Mouse (Mus musculus): ENCODE data around the gene 1700034J05Rik.

1700034J05Rik gene

DNA sequence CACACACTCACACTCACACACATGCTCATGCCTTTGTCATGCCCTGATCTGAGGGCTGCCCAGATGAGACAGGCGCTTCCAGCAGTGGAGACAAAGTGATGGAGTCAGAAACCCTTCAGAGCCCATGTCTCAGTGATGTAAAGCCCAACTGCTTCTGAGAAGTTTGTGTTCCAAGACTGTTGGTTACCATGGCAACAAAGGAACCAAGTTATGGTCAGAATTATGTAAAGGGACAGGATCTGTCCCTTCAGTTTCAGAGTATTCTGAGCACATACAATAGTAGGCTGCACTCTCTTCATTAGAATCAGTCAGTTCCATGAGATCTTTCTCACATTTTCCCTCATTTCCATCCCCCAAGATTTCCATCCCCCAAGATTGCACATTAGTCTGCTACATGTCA, at the start of gene 1700034J05Rik:
TSS of gene 1700034J05Rik (minus strand) at position 165 of the 400 bp plus-strand sequence.
- DNase-seq (ENCODE audit: low spot score in 2 of 2), result peak in 1 of 2 experiments; percentile 23

DNA sequence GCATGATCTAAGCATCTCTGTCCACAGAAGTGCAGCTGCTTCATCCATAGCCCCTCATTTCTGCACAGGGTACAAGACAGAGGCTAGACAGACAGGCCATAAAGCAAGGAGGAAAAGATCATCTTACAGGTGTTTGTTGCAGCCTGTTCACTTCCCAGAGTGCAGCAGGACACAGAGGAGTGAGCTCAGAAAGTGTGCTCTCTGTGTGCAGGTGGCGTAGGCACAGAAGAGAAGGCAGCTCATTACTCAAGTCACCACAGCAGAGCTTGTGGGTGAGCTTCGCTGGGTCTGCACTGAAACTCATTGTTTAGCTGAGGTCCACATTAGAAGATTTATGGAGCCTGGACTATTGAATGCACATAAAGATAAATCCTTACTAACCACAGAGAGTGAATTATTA, 45.5 kb upstream of the 1700034J05Rik start:
- DNase-seq (ENCODE audit: low spot score in 2 of 2), result peak in 1 of 2 experiments; percentile 12

DNA sequence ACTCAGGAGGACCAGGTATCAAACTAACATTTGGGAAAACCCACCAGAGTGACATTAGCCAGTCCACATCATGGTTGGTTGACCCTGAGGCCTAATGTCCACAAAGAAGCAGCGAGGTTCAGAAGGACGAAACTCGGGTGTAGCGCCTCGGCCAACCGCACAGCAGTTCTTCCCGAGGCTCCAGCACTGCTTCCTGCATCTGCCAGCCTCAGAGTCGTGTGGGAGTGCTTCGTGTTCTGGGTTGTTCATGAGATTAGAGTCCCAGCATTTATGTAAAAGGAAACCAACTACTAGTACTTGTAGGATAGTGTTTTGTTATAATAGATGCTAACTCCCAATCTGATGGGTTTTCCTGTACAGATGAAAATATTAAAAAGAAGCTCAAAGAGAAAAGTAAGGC, 45.1 kb upstream of the 1700034J05Rik start:
- DNase-seq (ENCODE audit: low spot score in 2 of 2), result peak in 1 of 2 experiments; percentile 45

DNA sequence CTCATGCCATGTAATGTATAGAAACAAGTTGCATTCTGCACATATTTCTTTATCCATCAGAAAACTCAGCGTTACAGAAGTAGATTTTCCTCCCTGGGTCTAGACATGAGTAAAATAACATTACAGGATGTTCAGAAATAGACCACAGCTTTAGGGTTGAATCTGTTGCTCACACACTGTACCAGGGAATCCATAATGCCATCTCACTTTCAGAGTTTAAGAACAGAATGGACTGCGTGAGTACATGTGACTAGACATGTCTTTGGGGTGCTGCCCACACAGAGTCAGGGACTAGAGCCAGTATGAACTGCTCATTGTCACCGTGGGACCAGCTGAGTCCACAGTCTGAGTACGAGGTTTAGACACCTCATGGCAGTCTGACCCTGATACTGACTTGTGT, 44.5 kb upstream of the 1700034J05Rik start:
- DNase-seq (ENCODE audit: low spot score in 2 of 2), result no peak

DNA sequence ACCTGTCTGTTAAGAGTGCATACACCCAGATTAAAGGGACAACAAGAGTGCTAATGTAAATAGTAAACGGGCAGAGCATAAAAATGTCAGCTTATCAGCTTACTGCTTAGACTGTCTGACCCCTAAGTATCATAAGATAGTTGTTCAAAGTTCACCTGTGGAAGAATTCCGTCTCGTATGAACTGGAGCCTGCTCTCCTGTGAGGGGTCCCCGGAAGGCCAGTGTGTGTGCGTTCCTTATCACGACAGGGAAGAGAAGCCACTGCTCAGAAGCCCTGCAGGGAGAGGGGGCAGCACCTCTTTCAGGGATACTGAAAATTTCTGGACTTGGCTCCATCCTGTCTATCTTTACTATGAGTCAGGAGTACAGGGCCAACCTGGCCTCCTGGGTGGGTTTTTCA, 42.8 kb upstream of the 1700034J05Rik start:
- no peak for DNase-seq (ENCODE audit: low spot score in 2 of 2)

DNA sequence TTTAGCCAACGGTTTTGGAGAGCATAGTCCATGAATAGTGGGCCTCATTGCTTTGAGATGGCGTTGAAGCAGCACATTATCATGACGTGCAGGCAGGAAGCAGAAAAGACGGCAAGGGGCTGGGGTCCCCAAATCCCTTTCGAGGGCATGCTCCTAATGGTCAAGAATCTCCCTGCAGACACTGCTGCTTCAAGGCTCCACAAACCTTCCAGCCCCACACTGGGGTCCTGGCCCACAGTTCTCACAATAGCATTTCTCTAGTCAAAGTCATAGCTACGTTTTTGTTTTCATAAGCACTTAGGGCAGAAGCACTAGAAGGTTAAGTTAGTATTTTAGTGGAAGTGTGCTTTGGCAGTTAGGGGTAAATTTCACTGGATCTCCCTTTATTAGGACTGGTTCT, 41.7 kb upstream of the 1700034J05Rik start:
- no peak for DNase-seq (ENCODE audit: low spot score in 2 of 2)

DNA sequence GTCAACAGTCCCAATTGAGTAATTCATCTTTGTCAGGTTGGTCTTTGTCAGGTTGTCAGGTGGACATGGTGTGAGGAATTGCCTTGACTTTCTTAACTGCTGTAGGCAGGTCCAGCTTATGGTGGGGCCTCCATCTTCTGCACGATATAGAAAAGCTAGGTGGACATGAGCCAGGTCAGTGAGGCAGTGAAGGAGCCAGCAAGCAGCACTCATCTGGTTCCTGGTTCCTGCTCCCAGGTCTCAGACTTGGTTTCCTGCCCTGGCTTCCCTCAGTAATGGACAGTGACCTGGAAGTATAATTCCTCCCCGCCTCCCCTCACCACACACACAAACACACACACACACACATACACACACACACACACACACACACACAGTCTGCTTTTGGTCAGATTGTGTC, 41.2 kb upstream of the 1700034J05Rik start:
- DNase-seq (ENCODE audit: low spot score in 2 of 2), result no peak

DNA sequence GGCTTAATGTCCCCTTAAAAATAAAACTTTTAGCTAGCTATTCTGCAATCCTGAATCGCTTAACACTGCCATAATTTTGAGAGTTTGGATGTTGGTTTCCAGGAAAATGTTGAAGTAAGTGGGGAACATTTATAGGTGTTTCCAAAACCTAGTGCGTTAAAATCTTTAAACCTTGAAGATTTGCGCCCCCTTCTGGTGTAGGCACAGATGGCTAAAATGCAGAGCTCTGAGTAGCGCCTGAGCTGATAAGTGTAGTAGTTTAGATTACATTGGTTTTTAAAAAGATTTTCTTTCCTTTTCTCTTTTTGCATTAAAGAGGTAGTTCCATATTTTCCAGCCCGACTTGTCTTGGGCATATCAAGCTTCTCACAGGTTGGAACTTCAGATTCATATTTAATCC, 40.0 kb upstream of the 1700034J05Rik start:
- DNase-seq (ENCODE audit: low spot score in 2 of 2), result peak in 1 of 2 experiments; percentile 73

DNA sequence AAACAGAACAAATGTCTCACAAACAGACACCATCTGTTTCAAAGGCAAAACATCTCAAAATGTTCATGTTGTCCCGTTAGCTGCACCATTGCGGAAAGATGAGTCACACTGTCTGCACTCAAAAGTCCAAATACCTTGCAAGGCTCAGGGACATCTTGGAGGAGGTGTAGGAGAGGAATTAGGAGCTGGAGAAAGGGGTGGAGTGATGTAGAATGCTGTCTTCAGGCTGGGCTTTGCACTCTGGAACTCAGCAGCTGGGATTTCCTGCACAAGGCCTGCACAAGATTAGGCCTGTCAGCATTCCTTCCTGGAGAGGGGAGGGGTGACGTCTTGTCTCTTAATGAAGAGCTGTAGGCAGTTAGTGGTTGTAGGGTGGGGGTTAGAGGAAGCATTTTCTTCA, 30.3 kb upstream of the 1700034J05Rik start:
- DNase-seq (ENCODE audit: low spot score in 2 of 2), result peak in 1 of 2 experiments; percentile 56

DNA sequence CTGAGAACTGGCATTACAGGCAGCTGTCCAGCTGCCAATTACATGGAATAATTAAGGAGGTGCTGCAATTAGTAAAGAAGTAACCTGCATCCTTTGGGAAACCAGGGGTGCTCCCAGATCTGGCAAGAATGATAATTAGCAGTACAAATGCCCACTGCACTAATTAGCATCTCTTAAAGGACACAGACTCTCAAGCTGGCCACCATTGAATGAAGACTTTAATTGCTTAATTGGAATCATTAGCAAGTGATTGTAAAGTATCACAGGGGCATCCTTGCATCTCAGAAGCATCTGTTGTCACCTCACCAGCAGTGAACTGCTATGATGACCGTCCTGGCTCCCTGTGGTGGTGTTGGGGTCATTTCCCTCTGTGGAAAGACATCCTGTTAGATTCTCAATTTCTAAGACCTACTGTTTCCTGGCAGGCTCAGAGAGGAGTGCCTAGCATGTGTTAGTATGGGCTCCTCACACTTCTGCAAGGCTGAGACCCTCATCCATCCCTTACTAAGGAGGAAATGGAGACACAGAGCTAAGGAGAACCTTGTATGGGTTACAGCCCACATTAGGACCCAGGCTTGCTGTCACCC, 27.1 kb upstream of the 1700034J05Rik start:
- no peak for DNase-seq (ENCODE audit: low spot score in 2 of 2)

DNA sequence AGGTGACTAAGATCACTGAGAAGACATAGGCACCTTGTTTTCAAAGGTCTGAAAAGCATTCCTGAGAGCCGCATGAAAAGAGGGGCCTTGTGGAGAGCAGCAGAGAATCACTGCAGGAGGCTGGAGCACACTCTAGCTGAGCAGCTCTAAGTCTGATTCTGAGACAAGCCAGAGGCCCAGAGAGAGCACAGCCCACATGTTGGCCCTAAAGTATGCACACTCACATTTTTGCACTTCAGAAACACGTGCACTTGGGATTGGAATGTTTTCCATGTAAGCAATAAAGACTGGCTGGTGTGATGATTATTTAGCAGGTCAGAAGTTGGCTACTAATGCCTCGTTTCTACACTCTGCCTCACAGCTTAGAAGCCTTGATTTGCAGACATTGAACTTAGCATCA, 25.7 kb upstream of the 1700034J05Rik start:
- DNase-seq (ENCODE audit: low spot score in 2 of 2), result no peak

DNA sequence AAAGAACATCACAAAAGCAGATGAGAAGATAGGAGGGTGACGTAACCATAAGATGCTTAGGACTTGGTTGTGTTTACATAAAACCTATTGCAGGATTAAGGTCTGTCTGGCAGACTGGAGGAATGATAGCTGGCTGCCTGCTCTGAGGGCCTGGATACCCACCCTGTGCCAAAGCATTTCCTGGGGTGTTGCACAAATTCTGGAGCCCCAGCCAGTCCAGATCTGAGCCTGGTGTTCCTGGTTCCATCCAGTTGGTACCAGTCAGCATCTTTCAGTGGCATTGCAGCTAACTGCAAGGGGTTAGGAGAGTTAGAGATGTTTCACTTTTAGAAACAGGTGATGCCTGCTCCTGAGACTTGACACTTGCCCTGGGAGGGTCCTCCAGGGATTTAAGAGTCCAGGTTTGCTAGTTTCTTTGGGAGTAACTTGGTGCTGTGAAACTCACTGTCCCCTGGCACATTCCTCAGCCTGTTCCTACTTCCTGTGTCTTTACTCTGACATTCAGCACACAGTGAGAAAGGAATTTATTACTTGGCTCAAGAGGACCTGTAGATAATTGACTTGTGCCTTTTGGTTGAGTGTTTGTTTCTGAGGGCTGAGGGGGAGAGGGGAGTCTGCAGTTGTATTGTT, 25.0 kb upstream of the 1700034J05Rik start:
- DNase-seq (ENCODE audit: low spot score in 2 of 2), result no peak

DNA sequence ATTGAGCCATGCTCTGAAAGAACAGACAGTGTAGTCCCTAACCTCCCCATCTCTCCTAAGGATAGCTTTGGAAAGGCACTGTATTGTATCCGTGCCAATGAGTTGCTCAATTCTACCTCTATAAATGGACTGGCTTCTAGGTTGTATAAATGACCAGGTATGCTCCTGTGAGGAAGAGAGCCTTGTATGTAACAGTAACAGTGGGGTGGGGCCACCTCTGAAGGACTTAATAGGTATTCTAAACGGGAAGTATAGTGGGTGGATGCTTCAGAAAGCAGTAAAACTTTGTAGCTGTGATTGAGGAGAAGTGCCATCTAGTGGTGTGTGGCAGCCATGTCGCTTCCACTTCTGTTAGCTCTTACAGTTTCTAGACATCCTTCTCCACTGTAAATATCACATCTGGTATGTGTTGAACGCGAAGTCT, 24.5 kb upstream of the 1700034J05Rik start:
- no peak for DNase-seq (ENCODE audit: low spot score in 2 of 2)

DNA sequence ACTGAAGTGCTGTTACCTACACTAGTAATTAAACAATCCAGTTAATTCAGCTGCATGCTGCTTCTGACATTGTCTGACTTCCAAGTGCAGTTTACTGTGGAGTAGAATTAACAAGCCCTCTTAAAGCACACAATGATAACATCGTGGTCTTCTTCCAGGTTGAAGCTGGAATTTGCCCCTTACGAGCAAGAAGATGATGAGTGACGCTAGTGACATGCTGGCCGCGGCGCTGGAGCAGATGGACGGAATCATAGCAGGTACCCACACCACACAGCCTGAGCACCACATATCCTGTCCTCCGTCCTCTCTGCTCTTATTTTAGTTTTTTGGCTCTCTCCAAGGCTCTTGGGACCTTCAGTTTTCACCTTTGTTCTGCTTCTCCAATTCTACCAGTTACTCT, 22.2 kb upstream of the 1700034J05Rik start:
- no peak for DNase-seq (ENCODE audit: low spot score in 2 of 2)

DNA sequence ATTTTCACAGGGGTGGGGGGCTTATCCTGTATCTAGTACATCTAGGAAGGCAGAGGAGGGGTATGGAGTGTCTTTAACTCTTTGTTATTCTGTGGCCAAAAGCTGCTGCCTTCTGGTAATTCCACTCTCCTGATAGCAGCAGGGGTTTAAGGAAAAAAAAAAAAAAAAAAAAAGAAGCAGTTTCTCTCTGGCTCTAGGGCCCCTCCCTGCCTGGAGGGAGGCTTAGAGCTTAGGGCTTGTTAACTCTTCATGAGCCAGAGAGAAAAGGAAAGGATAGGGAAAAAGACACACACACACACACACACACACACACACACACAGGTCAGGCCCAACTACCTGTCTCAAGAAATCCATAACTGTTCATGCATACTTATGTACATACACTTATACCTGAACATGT, 19.6 kb upstream of the 1700034J05Rik start:
- no peak for DNase-seq (ENCODE audit: low spot score in 2 of 2)

DNA sequence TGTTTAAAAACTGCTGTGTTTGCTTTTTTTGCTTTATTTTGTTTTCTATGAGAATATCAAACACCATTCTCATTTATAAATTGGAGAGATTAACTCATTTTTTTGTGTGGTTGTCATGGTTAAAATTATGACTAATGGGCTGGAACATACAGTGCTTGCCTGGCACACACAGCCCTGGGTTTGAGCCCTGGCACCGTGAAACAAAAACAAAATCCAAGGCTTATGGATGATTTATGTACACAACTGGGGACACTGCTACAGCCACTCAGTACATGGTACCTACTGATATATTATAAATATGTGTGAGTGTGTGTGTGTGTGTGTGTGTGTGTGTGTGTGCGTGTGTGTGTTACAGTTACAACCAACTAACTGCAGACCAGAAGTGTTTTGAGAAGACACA, 19.2 kb upstream of the 1700034J05Rik start:
- no peak for DNase-seq (ENCODE audit: low spot score in 2 of 2)

DNA sequence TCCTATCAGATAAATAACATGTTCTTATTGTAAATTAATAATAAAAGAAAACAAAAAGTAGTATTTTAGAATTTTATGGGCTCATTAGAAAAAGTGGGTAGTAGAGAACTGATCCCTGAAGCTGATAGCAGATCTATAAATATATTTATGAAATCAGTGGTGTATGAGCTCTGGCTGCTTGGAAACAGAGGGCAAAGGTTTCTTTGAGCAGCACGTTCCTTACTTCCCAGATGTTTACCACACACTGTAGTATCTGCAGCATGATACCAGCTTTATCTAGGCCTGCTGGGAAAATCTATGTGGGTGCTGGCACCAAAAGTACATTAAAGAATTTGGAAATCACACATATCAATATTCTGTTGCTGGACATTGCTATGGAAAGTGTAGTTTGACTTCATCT, 18.5 kb upstream of the 1700034J05Rik start:
- DNase-seq (ENCODE audit: low spot score in 2 of 2), result no peak

DNA sequence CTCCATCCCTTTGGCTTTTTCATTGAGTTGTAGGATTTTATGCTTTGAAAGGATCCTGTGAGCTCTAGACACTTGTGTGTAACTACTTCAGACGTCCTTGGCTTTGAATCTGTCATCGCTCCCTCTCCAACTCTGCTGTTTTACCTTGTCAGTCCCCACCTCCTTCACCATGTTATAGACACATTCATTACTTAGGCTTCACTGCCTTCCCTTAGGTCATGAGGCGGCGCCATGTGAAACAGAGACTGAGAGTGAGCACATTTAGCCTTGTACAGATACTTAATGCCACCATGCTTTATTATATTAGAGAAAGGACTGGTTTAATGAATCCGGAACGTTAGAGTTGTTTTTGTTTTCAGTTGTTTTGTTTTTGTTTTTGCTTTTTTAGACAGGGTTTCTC, 17.8 kb upstream of the 1700034J05Rik start:
- DNase-seq (ENCODE audit: low spot score in 2 of 2), result no peak

DNA sequence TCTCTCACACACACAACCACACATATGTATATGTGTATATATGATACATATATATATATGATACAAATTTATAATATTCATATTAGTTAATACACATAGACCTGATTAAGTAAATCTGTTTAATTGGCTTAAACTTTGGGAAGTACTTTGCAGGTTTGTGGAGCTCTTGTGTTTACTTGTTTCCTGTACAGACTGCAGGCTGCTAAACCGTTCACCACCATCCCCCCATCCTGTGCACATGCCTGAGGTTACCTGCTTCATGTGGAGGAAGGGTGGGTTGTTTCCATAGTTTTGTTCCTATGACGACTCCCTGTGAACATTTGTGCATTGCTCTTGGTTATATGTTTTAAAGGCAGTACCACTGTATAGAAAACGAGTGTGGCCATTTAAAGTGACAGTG, 17.1 kb upstream of the 1700034J05Rik start:
- DNase-seq (ENCODE audit: low spot score in 2 of 2), result no peak

DNA sequence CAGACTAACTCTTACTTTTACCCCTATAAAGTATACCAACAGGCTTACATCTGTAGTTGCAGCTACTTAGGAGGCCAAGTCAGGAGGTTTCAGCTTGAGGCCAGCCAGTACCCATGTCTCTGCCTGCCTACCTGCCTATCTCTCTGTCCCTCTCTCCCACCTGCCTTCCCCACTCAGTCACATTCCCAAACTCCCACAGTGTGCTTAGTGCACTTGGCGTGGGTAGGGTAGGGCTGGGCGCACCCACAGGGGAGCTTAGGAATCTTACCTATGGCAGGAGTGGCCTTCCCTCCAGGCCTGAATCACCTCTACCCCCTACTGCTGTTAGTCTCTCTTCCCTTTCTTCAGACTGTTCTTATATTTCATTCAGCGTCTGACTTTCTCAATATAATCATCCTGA, 16.6 kb upstream of the 1700034J05Rik start:
- no peak for DNase-seq (ENCODE audit: low spot score in 2 of 2)

DNA sequence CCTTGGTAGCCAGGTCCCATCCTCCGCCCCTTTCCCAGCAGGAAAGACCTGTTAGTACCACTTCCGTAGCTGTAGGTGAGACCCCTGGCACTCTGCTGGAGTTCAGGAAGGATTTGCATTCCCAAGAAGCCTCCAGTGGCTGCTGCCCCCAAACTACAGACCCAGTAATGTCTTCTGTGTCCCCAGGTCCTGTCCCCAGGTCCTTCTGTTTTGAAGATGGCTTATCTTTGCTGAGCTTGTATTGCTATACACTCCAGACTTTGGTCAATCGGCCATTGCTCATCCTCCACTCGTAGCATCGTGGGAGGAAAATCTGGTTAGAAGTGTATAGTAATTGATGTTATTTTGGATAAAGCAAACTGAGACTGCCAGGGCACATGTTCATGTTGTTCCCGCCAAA, 13.6 kb upstream of the 1700034J05Rik start:
- DNase-seq (ENCODE audit: low spot score in 2 of 2), result no peak

DNA sequence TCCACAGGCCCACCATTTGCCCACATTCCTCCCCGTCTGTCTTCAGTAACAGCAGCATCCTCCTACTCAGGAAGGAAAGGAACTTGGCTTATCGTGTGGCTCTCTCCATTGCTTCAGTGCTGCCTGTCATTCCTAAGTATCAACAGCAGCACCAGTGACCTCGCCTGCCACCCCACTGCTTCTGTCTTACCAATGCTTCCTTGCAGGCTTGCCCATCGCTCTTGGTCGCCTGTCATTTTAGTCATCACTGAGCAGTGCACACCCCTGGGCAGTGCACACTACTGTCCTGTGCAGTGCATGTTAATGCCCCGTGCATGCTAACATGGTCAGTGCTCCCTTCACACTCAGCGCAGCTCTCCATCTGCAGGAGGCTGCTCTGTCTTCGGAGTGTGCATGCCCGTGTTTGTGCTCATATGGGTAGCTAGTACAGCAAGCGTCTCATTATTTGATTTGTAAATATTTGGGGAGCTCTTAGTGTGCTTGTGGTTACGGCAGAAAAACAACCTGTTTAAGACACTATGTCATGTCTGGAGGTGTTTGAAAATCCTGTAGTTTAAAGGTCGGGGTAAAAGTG, 12.3 kb upstream of the 1700034J05Rik start:
- DNase-seq (ENCODE audit: low spot score in 2 of 2), result no peak

DNA sequence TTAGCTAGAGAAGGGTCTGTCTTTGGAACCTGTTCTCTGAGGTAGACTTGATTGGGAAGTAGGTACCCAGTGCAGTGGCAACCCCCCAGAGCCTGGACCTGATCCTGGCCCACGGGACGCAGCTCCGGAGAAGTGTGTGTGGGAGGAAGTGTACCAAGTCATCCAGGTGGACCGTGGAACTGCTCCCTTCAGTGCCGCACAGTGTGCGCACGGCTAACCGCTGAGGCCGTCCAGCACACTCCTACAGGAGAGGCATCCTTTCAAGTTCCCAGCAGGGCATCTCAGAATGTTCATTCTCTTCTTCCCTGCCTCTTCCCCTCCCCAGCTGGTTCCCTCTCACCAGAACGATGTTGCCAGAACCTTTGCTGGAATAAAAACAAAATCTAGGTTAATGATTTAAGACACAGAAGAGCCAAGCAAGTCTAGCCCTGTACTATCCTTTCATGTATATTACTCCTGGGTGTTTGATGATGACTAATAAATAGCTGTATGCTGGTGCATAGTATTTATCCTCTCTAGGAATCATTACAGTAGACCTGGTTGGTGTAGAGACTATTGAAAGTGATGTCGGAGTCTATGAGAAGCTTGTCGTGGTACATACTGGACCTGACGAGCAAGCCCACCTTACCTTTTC, 11.0 kb upstream of the 1700034J05Rik start:
- DNase-seq (ENCODE audit: low spot score in 2 of 2), result no peak
